Mouse (Mus musculus): ENCODE measurements around the gene Ppp3ca. TPM values are rescaled to one million over a fixed set of nuclear protein-coding genes. Genes with fewer than 3 reads are reported as not detected.

The Ppp3ca gene
- polyA plus RNA-seq, 1 experiment: 595 TPM

GRCm38 (mm10) chr3:136843811-136844491 lies 174.0 kb downstream of the Ppp3ca start:
- Histone ChIP-seq H3K4me1 (ENCODE audit: control insufficient read depth, insufficient read depth, low read length) (peaks cover 19% of the 10 kb centered on the region), H3K27ac (ENCODE audit: insufficient read depth, low read length) (no peak overlapping the region), H3K4me3 (ENCODE audit: insufficient read depth, low read length) (no peak overlapping the region)
- TF ChIP-seq POLR2A (IDR thresholded peaks at IDR 0.05; ENCODE audit: extremely low read depth, insufficient read depth, low read length): no peak
- TF ChIP-seq CTCF (IDR thresholded peaks at IDR 0.05; ENCODE audit: extremely low read depth, insufficient read depth, low read length): no peak

GRCm38 (mm10) chr3:136849035-136849434 lies 179.1 kb downstream of the Ppp3ca start:
- H3K27ac ChIP-seq (ENCODE audit: insufficient read depth, low read length): no peak overlapping the region
- TF ChIP-seq POLR2A (IDR thresholded peaks at IDR 0.05; ENCODE audit: extremely low read depth, insufficient read depth, low read length): no peak
- no peak for TF ChIP-seq CTCF (IDR thresholded peaks at IDR 0.05; ENCODE audit: extremely low read depth, insufficient read depth, low read length)

GRCm38 (mm10) chr3:136852921-136853320 lies 183.0 kb downstream of the Ppp3ca start:
- Histone ChIP-seq H3K27ac (ENCODE audit: insufficient read depth, low read length) (no peak overlapping the region), H3K4me1 (ENCODE audit: control insufficient read depth, insufficient read depth, low read length) (peaks cover 4% of the 10 kb centered on the region), H3K4me3 (ENCODE audit: insufficient read depth, low read length) (no peak overlapping the region)
- no peak for TF ChIP-seq CTCF (IDR thresholded peaks at IDR 0.05; ENCODE audit: extremely low read depth, insufficient read depth, low read length)
- TF ChIP-seq POLR2A (IDR thresholded peaks at IDR 0.05; ENCODE audit: extremely low read depth, insufficient read depth, low read length): no peak

More at GRCm38 (mm10) chr3:136849035-136849434, 179.1 kb downstream of the Ppp3ca start:
- no peak overlapping the region for H3K4me3 ChIP-seq (ENCODE audit: insufficient read depth, low read length)
- H3K4me1 ChIP-seq (ENCODE audit: control insufficient read depth, insufficient read depth, low read length): peaks cover 7% of the 10 kb centered on the region

- no peak overlapping the region for H3K27ac ChIP-seq (ENCODE audit: insufficient read depth, low read length)
- H3K4me1 ChIP-seq (ENCODE audit: control insufficient read depth, insufficient read depth, low read length): peaks cover 4% of the 10 kb centered on the region
- no peak overlapping the region for H3K4me3 ChIP-seq (ENCODE audit: insufficient read depth, low read length)
- TF ChIP-seq POLR2A (IDR thresholded peaks at IDR 0.05; ENCODE audit: extremely low read depth, insufficient read depth, low read length): no peak
- no peak for TF ChIP-seq CTCF (IDR thresholded peaks at IDR 0.05; ENCODE audit: extremely low read depth, insufficient read depth, low read length)
Observed at GRCm38 (mm10) chr3:136853596-136853995, 183.7 kb downstream of the Ppp3ca start.

- Histone ChIP-seq H3K4me1 (ENCODE audit: control insufficient read depth, insufficient read depth, low read length) (peaks cover 2% of the 10 kb centered on the region), H3K4me3 (ENCODE audit: insufficient read depth, low read length) (no peak overlapping the region), H3K27ac (ENCODE audit: insufficient read depth, low read length) (no peak overlapping the region; the same call in 1 of the 2 replicates)
- no peak for TF ChIP-seq CTCF (IDR thresholded peaks at IDR 0.05; ENCODE audit: extremely low read depth, insufficient read depth, low read length)
- no peak for TF ChIP-seq POLR2A (IDR thresholded peaks at IDR 0.05; ENCODE audit: extremely low read depth, insufficient read depth, low read length)
Observed at GRCm38 (mm10) chr3:136855996-136856395, 186.1 kb downstream of the Ppp3ca start.

- H3K4me1 ChIP-seq (ENCODE audit: control insufficient read depth, insufficient read depth, low read length): no peaks in the 10 kb centered on the region; the same call in 1 of the 2 replicates
- H3K4me3 ChIP-seq (ENCODE audit: insufficient read depth, low read length): no peak overlapping the region
- TF ChIP-seq CTCF (IDR thresholded peaks at IDR 0.05; ENCODE audit: extremely low read depth, insufficient read depth, low read length) (no peak), POLR2A (IDR thresholded peaks at IDR 0.05; ENCODE audit: extremely low read depth, insufficient read depth, low read length) (no peak)
- H3K27ac ChIP-seq (ENCODE audit: insufficient read depth, low read length): no peak overlapping the region
Observed at GRCm38 (mm10) chr3:136862051-136862837, 192.3 kb downstream of the Ppp3ca start.

- TF ChIP-seq POLR2A (IDR thresholded peaks at IDR 0.05; ENCODE audit: extremely low read depth, insufficient read depth, low read length) (no peak), CTCF (IDR thresholded peaks at IDR 0.05; ENCODE audit: extremely low read depth, insufficient read depth, low read length) (no peak)
- Histone ChIP-seq H3K4me1 (ENCODE audit: control insufficient read depth, insufficient read depth, low read length) (no peaks in the 10 kb centered on the region; the same call in 1 of the 2 replicates), H3K4me3 (ENCODE audit: insufficient read depth, low read length) (no peak overlapping the region), H3K27ac (ENCODE audit: insufficient read depth, low read length) (no peak overlapping the region)
Observed at GRCm38 (mm10) chr3:136863127-136863526, 193.2 kb downstream of the Ppp3ca start.

GRCm38 (mm10) chr3:136864306-136864705 lies 194.4 kb downstream of the Ppp3ca start:
- Histone ChIP-seq H3K4me3 (ENCODE audit: insufficient read depth, low read length) (no peak overlapping the region), H3K27ac (ENCODE audit: insufficient read depth, low read length) (no peak overlapping the region), H3K4me1 (ENCODE audit: control insufficient read depth, insufficient read depth, low read length) (no peaks in the 10 kb centered on the region; the same call in 1 of the 2 replicates)
- TF ChIP-seq CTCF (IDR thresholded peaks at IDR 0.05; ENCODE audit: extremely low read depth, insufficient read depth, low read length): no peak
- no peak for TF ChIP-seq POLR2A (IDR thresholded peaks at IDR 0.05; ENCODE audit: extremely low read depth, insufficient read depth, low read length)

GRCm38 (mm10) chr3:136865176-136865859 lies 195.4 kb downstream of the Ppp3ca start:
- H3K4me3 ChIP-seq (ENCODE audit: insufficient read depth, low read length): no peak overlapping the region
- TF ChIP-seq CTCF (IDR thresholded peaks at IDR 0.05; ENCODE audit: extremely low read depth, insufficient read depth, low read length) (no peak), POLR2A (IDR thresholded peaks at IDR 0.05; ENCODE audit: extremely low read depth, insufficient read depth, low read length) (no peak)
- H3K27ac ChIP-seq (ENCODE audit: insufficient read depth, low read length): no peak overlapping the region
- H3K4me1 ChIP-seq (ENCODE audit: control insufficient read depth, insufficient read depth, low read length): no peaks in the 10 kb centered on the region
